Mouse (Mus musculus) layer of hippocampus, adult 2 months (tissue): ENCODE data around the gene Gad2. TPM values are rescaled to one million over a fixed set of nuclear protein-coding genes. Genes with fewer than 3 reads are reported as not detected.

ENCODE experiments used
- DNase-seq, 2 experiments: peaks; one replicate each; pipeline ENCODE4 v3.0.0; 2022; ENCODE audit warnings: low spot score in 2 of 2
- H3K27ac ChIP-seq: fragments of 200-600 bp; 2 replicates; pipeline ENCODE4 v1.8.1; 2022
- H3K4me3 ChIP-seq: fragments of 200-600 bp; 2 replicates; pipeline ENCODE4 v1.8.1; 2022; ENCODE audit warnings: mild to moderate bottlenecking
- CTCF ChIP-seq: fragments of 200-600 bp; conservative IDR thresholded peaks from 2 replicates; pipeline ENCODE4 v1.8.1; 2022; ENCODE audit warnings: antibody characterized with exemption, mild to moderate bottlenecking, moderate library complexity
- total RNA-seq, 2 experiments: library from RNA; stranded (reverse); gene quantifications; 2 replicates each; pipeline ENCODE4 v1.2.3; 2021

The Gad2 gene
- total RNA-seq, 2 experiments from 2014 or later, result 86.2 to 89.9 TPM

- H3K4me3 ChIP-seq, result peak overlapping the region; percentile 42; the same call in 1 of the 2 replicates
- H3K27ac ChIP-seq, result 0 out of 2 replicates have a peak overlapping the region, but pooled peaks have one; percentile 14
- no peak for TF ChIP-seq CTCF
- no peak for DNase-seq
Observed at GRCm38 (mm10) chr2:22623111-22624070, 1.4 kb downstream of the Gad2 start.

GRCm38 (mm10) chr2:22624188-22624975, 2.4 kb downstream of the Gad2 start:
- no peak overlapping the region for H3K4me3 ChIP-seq
- no peak overlapping the region for H3K27ac ChIP-seq
- DNase-seq, result no peak
- TF ChIP-seq CTCF, result no peak

- H3K27ac ChIP-seq, result no peak overlapping the region
- H3K4me3 ChIP-seq, result no peak overlapping the region
- TF ChIP-seq CTCF, result no peak
- no peak for DNase-seq
Observed at GRCm38 (mm10) chr2:22625096-22625960, 3.3 kb downstream of the Gad2 start.

GRCm38 (mm10) chr2:22627147-22627666, 5.2 kb downstream of the Gad2 start:
- Histone ChIP-seq H3K27ac (no peak overlapping the region), H3K4me3 (no peak overlapping the region)
- no peak for TF ChIP-seq CTCF
- no peak for DNase-seq

- H3K4me3 ChIP-seq, result no peak overlapping the region
- H3K27ac ChIP-seq, result no peak overlapping the region
- TF ChIP-seq CTCF, result no peak
- DNase-seq, result no peak
Observed at GRCm38 (mm10) chr2:22627819-22628432, 5.9 kb downstream of the Gad2 start.

GRCm38 (mm10) chr2:22634766-22635165, 12.8 kb downstream of the Gad2 start:
- peak; percentile 69 for TF ChIP-seq CTCF
- Histone ChIP-seq H3K27ac (no peak overlapping the region), H3K4me3 (no peak overlapping the region)
- no peak for DNase-seq

- DNase-seq, result no peak
- no peak overlapping the region for H3K27ac ChIP-seq
- H3K4me3 ChIP-seq, result no peak overlapping the region
- TF ChIP-seq CTCF, result no peak
Observed at GRCm38 (mm10) chr2:22646134-22646533, 24.1 kb downstream of the Gad2 start.

GRCm38 (mm10) chr2:22648394-22648793, 26.4 kb downstream of the Gad2 start:
- no peak for TF ChIP-seq CTCF
- H3K4me3 ChIP-seq, result no peak overlapping the region
- DNase-seq, result no peak
- no peak overlapping the region for H3K27ac ChIP-seq

GRCm38 (mm10) chr2:22651826-22652225, 29.8 kb downstream of the Gad2 start:
- TF ChIP-seq CTCF, result no peak
- no peak for DNase-seq
- Histone ChIP-seq H3K27ac (no peak overlapping the region), H3K4me3 (no peak overlapping the region)

- TF ChIP-seq CTCF, result no peak
- H3K4me3 ChIP-seq, result no peak overlapping the region
- H3K27ac ChIP-seq, result no peak overlapping the region
- DNase-seq, result no peak
Observed at GRCm38 (mm10) chr2:22663731-22664130, 41.7 kb downstream of the Gad2 start.

- Histone ChIP-seq H3K4me3 (no peak overlapping the region), H3K27ac (no peak overlapping the region)
- no peak for TF ChIP-seq CTCF
Observed at GRCm38 (mm10) chr2:22670415-22670814, 48.4 kb downstream of the Gad2 start.

GRCm38 (mm10) chr2:22671348-22671747, 49.3 kb downstream of the Gad2 start:
- DNase-seq, result no peak
- Histone ChIP-seq H3K4me3 (no peak overlapping the region), H3K27ac (no peak overlapping the region)
- no peak for TF ChIP-seq CTCF

More at GRCm38 (mm10) chr2:22670415-22670814, 48.4 kb downstream of the Gad2 start:
- DNase-seq, result no peak
